Mouse (Mus musculus) spleen, postnatal 10 days (tissue): ENCODE results near the gene Gm21095.
"Not testable (repeated sequence)": the region's sequence is repeated elsewhere in the genome, so short reads cannot be mapped to it uniquely, and the experiment has no call there.

Experiments
- DNase-seq, 2 experiments: peaks; one replicate each; pipeline ENCODE4 v3.0.0; 2021 to 2022; ENCODE audit warnings: low spot score in 2 of 2

The Gm21095 gene

GRCm38 (mm10) chrY:84096979-84097378 is at the start of gene Gm21095:
Gene Gm21095 (plus strand): TSS chrY:84097279.
- not testable (repeated sequence) for DNase-seq
